Mouse (Mus musculus) olfactory bulb, adult 2 months (tissue): ENCODE measurements around the gene Rras.

ENCODE experiments used
- CTCF ChIP-seq: fragments of 200-500 bp; IDR thresholded peaks from 2 replicates; pipeline ENCODE4 v1.5.1; 2012; ENCODE audit warnings: low read depth, mild to moderate bottlenecking, low read length, moderate library complexity; ENCODE audit not compliant: insufficient read depth
- POLR2A ChIP-seq: fragments of 200-500 bp; IDR thresholded peaks from 2 replicates; pipeline ENCODE4 v1.6.1; 2012; ENCODE audit warnings: mild to moderate bottlenecking, low read depth, low read length, moderate library complexity; ENCODE audit not compliant: insufficient read depth

DNA sequence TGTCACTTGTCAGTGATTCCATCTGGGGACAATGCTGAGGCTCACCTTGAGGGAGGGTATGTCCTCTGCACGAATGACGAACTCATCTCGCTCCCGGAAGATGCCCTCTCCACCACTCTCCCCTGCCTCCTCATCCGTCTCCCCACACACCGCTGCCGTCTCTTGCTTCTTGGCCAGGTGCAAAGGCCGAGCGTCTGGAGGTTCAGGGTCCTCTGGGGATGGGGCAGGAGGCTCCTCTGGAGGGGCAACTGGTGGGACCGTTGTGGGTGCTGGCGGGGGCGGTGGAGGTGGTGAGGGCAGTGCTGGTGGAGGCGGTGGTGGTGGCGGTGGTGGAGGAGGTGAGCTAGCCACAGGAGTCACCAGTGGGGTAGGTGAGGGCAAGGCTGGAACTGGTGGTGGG, 25.5 kb downstream of the Rras start:
- TF ChIP-seq POLR2A (no peak), CTCF (no peak)
